Mouse (Mus musculus) neural tube, embryonic 11.5 days (tissue): ENCODE measurements around the gene Gm15217. TPM values are rescaled to one million over a fixed set of nuclear protein-coding genes. Genes with fewer than 3 reads are reported as not detected.
A peak's percentile ranks its signal among the peaks of the same experiment; 100 is the strongest.

Experiments
- ATAC-seq: fragments of 200-750 bp; cut with Nextera tagmentation; 2 replicates; pipeline ENCODE4 v1.8.0; 2017; ENCODE audit warnings: moderate number of reproducible peaks, mild to moderate bottlenecking, moderate TSS enrichment, moderate library complexity; ENCODE audit not compliant: insufficient read depth, low FRiP score, low TSS enrichment
- DNase-seq: peaks from one replicate; pipeline ENCODE4 v3.0.0-alpha.2; 2015; ENCODE audit warnings: low spot score
- H3K27ac ChIP-seq: fragments of 300-500 bp; sonication (generic); 2 replicates; pipeline ENCODE4 v1.5.1; 2014; ENCODE audit warnings: low read depth, mild to moderate bottlenecking, low read length
- H3K27me3 ChIP-seq: fragments of 300-500 bp; sonication (generic); 2 replicates; pipeline ENCODE4 v1.6.1; 2014; ENCODE audit warnings: mild to moderate bottlenecking, low read length, mixed read lengths; ENCODE audit not compliant: control insufficient read depth, insufficient read depth
- H3K36me3 ChIP-seq: fragments of 300-500 bp; sonication (generic); 2 replicates; pipeline ENCODE4 v1.6.1; 2014; ENCODE audit warnings: mild to moderate bottlenecking, low read length, moderate library complexity, mixed read lengths; ENCODE audit not compliant: control insufficient read depth, insufficient read depth
- H3K4me1 ChIP-seq: fragments of 300-500 bp; sonication (generic); 2 replicates; pipeline ENCODE4 v1.6.1; 2014; ENCODE audit warnings: low read length, mixed read lengths; ENCODE audit not compliant: control insufficient read depth, insufficient read depth
- H3K4me2 ChIP-seq: fragments of 300-500 bp; sonication (generic); 2 replicates; pipeline ENCODE4 v1.6.1; 2014; ENCODE audit warnings: low read depth, mild to moderate bottlenecking, moderate library complexity
- H3K4me3 ChIP-seq: fragments of 300-500 bp; sonication (generic); 2 replicates; pipeline ENCODE4 v1.5.1; 2014; ENCODE audit warnings: low read depth, low read length
- H3K9ac ChIP-seq: fragments of 300-500 bp; sonication (generic); 2 replicates; pipeline ENCODE4 v1.6.1; 2014; ENCODE audit warnings: mild to moderate bottlenecking, low read length
- H3K9me3 ChIP-seq: fragments of 300-500 bp; sonication (generic); 2 replicates; pipeline ENCODE4 v1.6.1; 2016; ENCODE audit warnings: low read length; ENCODE audit not compliant: control insufficient read depth
- WGBS: fragments of 180-500 bp; shearing (Covaris S2); extraction: QIAGEN DNeasy Blood & Tissue Kit; methylation state at CpG from one replicate; pipeline ENCODE4 v1.1.7; 2014; 5-methylcytosine and 5-hydroxymethylcytosine counted together
- polyA plus RNA-seq: library from polyadenylated mRNA; unstranded; fragments of >200 nt; fragmentation: Nextera tagmentation; extraction: Ambion mirVana; gene quantifications from 2 replicates; pipeline ENCODE4 v1.2.1, GENCODE M21; 2014

The Gm15217 gene
- polyA plus RNA-seq, 1 experiment from 2014 or later = not detected

- Histone ChIP-seq H3K9ac (no peak overlapping the region), H3K4me3 (no peak overlapping the region), H3K36me3 (no peaks in the 10 kb centered on the region), H3K27me3 (peaks cover 17% of the 10 kb centered on the region), H3K4me1 (no peaks in the 10 kb centered on the region), H3K4me2 (peak overlapping the region; percentile 43), H3K9me3 (no peaks in the 10 kb centered on the region), H3K27ac (no peak overlapping the region)
- 6% methylated on average over 30 of the region's 31 CpGs for WGBS
- DNase-seq (peak; percentile 37), ATAC-seq (peak; percentile 65)
Observed at GRCm38 (mm10) chr14:46380286-46380721, 1.1 kb downstream of the Gm15217 start.

- no peak for ATAC-seq
- Histone ChIP-seq H3K27me3 (peaks cover 23% of the 10 kb centered on the region), H3K4me2 (no peak overlapping the region), H3K4me1 (peaks cover 5% of the 10 kb centered on the region; the same call in 1 of the 2 replicates), H3K9ac (no peak overlapping the region), H3K36me3 (no peaks in the 10 kb centered on the region), H3K9me3 (no peaks in the 10 kb centered on the region), H3K27ac (no peak overlapping the region), H3K4me3 (no peak overlapping the region)
- no peak for DNase-seq
- 46% methylated on average over 6 of the region's 6 CpGs for WGBS
Observed at GRCm38 (mm10) chr14:46381457-46381856, 2.2 kb downstream of the Gm15217 start.

- WGBS = 9% methylated on average over 14 of the region's 14 CpGs
- no peaks in the 10 kb centered on the region for H3K36me3 ChIP-seq
- no peak overlapping the region for H3K27ac ChIP-seq
- H3K4me2 ChIP-seq = peak overlapping the region; percentile 79
- ATAC-seq (no peak), DNase-seq (peak; percentile 35)
- H3K9ac ChIP-seq = peak overlapping the region; percentile 35; the same call in 1 of the 2 replicates
- no peaks in the 10 kb centered on the region for H3K9me3 ChIP-seq
- peak overlapping the region; percentile 55 for H3K4me3 ChIP-seq
- H3K4me1 ChIP-seq = peaks cover 5% of the 10 kb centered on the region; the same call in 1 of the 2 replicates
- H3K27me3 ChIP-seq = peaks cover 44% of the 10 kb centered on the region
Observed at GRCm38 (mm10) chr14:46384946-46385691, 5.9 kb downstream of the Gm15217 start.

GRCm38 (mm10) chr14:46385701-46386477, 6.7 kb downstream of the Gm15217 start:
- Histone ChIP-seq H3K9me3 (no peaks in the 10 kb centered on the region), H3K27me3 (peaks cover 52% of the 10 kb centered on the region)
- WGBS = under 1% methylated on average over 39 of the region's 39 CpGs

DNA sequence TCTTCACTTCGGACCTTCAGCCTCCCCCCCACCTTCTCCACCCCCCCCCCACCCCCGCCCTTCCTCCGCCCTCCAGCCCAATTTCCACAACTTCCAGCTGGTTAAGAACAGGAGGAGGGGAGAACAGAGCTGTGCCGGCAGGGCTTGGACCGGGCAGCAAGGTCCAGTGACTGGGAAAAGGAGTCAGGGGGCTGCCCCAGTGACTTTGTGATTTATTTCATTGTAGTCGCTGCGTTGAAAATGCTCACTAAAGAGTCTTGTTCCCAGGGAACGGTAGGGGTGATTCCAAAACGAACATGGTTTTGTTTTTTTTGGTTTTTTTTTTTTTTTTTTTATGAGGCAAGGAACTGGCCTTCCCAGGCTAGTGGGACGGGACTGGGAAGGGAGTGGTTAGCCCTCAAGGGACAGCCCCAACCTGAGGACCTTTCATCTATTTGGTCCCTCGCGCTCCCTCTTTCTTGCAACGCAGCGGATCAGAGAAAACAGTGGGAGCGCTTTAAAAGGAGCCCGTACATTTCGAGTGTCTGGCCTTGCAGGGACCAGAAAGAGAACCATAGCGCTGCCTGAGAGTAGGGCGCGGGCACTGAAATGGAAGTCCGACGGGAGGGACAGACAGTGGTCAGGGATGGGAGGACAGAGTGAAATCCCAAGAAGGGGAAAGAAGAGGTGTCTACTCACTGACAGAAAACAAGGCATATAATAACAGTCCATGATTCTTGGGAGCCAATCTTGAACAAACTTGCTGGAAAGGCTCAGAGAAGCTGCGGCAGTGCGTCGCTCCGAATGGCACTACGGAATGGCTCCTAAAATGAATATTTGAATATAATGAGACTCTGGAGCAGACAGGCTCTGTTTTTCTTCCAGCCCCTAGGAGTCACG, 7.5 kb downstream of the Gm15217 start:
- WGBS = under 1% methylated on average over 26 of the region's 28 CpGs
- Histone ChIP-seq H3K27me3 (peaks cover 50% of the 10 kb centered on the region), H3K4me1 (peaks cover 8% of the 10 kb centered on the region), H3K4me3 (peak overlapping the region; percentile 55), H3K36me3 (no peaks in the 10 kb centered on the region), H3K9me3 (no peaks in the 10 kb centered on the region), H3K27ac (0 out of 2 replicates have a peak overlapping the region, but pooled peaks have one; percentile 10), H3K9ac (no peak overlapping the region), H3K4me2 (peak overlapping the region; percentile 79)
- ATAC-seq (peak; percentile 36; the same call in 1 of the 2 replicates), DNase-seq (no peak)

More at GRCm38 (mm10) chr14:46385701-46386477, 6.7 kb downstream of the Gm15217 start:
- peak; percentile 48 for DNase-seq
- peaks cover 8% of the 10 kb centered on the region for H3K4me1 ChIP-seq
- peak overlapping the region; percentile 35; the same call in 1 of the 2 replicates for H3K9ac ChIP-seq
- peak overlapping the region; percentile 55 for H3K4me3 ChIP-seq
- H3K27ac ChIP-seq = no peak overlapping the region
- peak overlapping the region; percentile 79 for H3K4me2 ChIP-seq
- no peak for ATAC-seq
- no peaks in the 10 kb centered on the region for H3K36me3 ChIP-seq

- Histone ChIP-seq H3K27me3 (peaks cover 50% of the 10 kb centered on the region), H3K9me3 (no peaks in the 10 kb centered on the region), H3K36me3 (no peaks in the 10 kb centered on the region), H3K4me1 (peaks cover 8% of the 10 kb centered on the region), H3K27ac (0 out of 2 replicates have a peak overlapping the region, but pooled peaks have one; percentile 49), H3K4me2 (peak overlapping the region; percentile 79), H3K4me3 (peak overlapping the region; percentile 55), H3K9ac (peak overlapping the region; percentile 49)
- peak; percentile 87 for DNase-seq
- peak; percentile 86 for ATAC-seq
- under 1% methylated on average over 27 of the region's 27 CpGs for whole genome bisulfite sequencing
Observed at GRCm38 (mm10) chr14:46387357-46387671, 8.1 kb downstream of the Gm15217 start.

- Histone ChIP-seq H3K27me3 (peaks cover 50% of the 10 kb centered on the region), H3K9ac (peak overlapping the region; percentile 49), H3K4me1 (peaks cover 8% of the 10 kb centered on the region), H3K4me2 (peak overlapping the region; percentile 79), H3K9me3 (no peaks in the 10 kb centered on the region), H3K27ac (0 out of 2 replicates have a peak overlapping the region, but pooled peaks have one; percentile 49), H3K36me3 (no peaks in the 10 kb centered on the region), H3K4me3 (peak overlapping the region; percentile 55)
- peak; percentile 68 for DNase-seq
- WGBS = under 1% methylated on average over 40 of the region's 41 CpGs
- 0 out of 2 replicates have a peak, but pooled peaks have one; percentile 2 for ATAC-seq
Observed at GRCm38 (mm10) chr14:46387821-46388481, 8.7 kb downstream of the Gm15217 start.
